Mouse (Mus musculus) cerebral cortex, adult 2 months (tissue): ENCODE data around the gene Maneal.

Experiments
- WGBS: fragments of 180-500 bp; shearing (Covaris S2); methylation state at CpG from one replicate; pipeline ENCODE4 v1.1.7; 2018; 5-methylcytosine and 5-hydroxymethylcytosine counted together

Gene Maneal

DNA sequence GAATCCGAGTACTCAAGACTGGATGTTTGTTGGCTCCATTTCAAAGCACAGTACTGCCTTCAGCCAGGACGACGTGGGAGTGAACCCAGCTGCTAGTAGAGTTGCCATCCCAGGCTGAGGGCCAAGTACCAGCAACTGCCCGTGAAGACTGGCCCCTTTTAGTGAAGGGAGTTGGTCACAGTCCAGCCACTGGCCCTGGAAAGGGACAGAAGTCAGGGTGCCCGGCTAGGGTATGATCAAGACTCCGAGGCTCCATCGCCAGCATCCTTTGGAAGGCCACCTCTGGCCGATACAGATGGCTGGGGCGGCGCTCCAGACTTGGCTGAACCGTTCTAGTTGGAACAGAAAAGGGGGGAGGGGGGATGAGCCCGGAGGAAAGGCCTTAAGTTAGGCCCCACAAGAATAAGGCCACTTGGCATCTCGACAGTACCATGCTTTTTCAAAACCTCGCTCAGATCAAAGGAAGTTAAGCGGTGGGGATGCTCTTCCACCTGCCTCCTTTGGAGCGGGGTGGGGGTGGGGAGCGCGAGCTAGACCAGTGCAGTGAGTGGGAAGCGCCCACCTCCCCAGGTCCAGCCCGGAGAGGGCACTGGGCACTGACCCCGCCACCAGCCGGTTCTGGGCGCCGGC lies 12.2 kb downstream of the Maneal start:
- WGBS: 1% methylated on average over 24 of the region's 24 CpGs

GRCm38 (mm10) chr4:124847573-124847972 lies 14.4 kb downstream of the Maneal start:
- WGBS: 4% methylated on average over 8 of the region's 8 CpGs

DNA sequence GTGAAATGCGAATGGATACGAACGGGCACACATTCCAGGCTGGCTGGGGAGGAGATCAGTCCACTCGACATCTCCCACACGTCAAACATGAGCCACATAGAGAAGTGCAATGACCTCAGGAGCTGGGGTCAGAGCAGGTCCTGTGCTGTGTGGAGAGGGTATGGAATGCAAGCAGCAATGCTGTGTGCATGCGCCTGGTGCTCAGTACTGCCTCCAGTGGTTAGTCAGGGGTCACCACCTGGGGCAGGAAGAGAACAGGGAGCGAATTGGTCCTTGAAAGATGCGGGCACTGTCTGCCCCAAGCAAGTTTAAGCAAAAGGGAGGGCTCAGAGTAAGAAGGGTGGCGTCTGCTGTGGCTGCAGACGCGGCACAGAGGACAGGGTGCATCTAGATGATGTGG lies 18.5 kb downstream of the Maneal start:
- WGBS: 59% methylated on average over 11 of the region's 11 CpGs

DNA sequence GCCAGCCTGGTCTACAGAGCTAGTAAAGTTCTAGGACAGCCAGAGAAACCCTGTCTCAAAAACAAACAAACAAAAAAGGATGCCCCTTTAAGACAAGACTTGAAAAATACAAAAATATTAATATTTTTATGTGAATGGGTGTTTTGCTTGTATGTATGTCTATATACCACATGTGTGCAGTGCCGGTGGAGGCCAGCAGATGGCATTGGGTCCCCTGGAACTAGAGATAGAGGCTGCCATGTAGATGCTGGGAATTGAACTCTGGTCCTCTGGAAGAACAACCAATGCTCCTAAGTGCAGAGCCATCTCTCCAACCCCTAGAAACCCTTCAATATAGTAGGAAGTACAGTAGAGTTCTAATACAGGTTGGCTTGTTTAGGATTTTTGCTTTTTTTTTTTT lies 21.0 kb downstream of the Maneal start:
- 97% methylated on average over 1 of the region's 1 CpGs for WGBS

- WGBS: 68% methylated on average over 14 of the region's 14 CpGs
Observed at GRCm38 (mm10) chr4:124838035-124838700, 23.8 kb downstream of the Maneal start.

GRCm38 (mm10) chr4:124832796-124833195 lies 29.2 kb downstream of the Maneal start:
- WGBS: 94% methylated on average over 10 of the region's 10 CpGs

DNA sequence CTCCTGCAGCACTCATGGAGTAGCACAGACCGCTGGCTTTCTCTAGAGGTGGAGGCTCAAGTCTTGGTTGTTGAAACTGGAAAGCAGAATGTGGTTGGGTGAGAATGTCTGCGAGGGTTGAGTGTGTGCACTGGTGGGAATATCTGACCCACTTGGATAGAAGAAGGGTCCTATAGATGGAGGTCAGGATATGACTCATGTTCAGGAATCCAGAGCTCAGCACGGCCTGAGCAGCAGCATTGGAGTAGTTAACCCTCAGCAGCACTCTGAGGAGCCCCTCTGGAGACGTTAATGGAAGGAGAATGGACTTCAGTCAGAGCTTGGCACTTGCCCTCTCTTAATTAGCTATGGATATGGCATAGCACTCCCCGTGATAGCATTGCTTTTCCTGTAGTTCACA lies 32.3 kb downstream of the Maneal start:
- WGBS: 69% methylated on average over 5 of the region's 5 CpGs

GRCm38 (mm10) chr4:124825371-124825965 lies 36.5 kb downstream of the Maneal start:
- 96% methylated on average over 21 of the region's 21 CpGs for WGBS

DNA sequence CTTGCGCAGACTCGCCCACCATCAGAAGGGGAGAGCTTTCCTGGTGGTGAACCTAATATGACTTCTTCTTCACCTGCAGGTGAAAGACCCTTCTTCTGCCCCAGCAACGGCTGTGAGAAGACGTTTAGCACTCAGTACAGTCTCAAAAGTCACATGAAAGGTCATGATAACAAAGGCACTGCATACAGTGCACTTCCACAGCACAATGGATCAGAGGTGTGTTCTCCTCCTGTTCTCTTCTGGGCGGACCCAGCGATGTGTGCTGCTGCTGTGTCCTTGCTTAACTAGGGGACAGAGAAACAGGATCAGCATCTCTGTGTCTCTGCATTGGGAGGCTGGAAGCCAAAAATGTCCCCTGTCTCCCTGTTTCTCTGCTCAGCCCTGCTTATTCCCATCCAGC lies 37.0 kb downstream of the Maneal start:
- 94% methylated on average over 6 of the region's 6 CpGs for WGBS

- 91% methylated on average over 4 of the region's 4 CpGs for WGBS
Observed at GRCm38 (mm10) chr4:124818832-124819231, 43.1 kb downstream of the Maneal start.

DNA sequence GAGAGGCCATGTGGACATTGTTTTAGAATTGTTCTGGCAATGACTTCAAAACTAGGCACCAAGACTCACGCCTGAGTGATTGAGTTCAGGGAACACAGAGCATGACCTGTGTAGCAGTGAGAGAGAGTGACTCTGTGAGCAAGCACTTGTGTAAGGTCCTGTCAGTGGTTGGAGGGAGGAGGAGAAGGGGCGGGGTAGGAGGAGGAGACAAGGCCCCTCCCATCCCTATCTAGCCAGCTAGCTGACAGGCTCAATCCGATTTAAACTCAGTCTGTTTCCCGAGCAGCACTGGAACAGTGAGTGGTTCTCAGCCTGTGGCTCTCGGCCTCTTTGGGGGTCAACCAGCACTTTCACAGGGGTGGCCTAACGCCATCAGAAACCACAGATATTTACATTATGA lies 44.2 kb downstream of the Maneal start:
- WGBS: 51% methylated on average over 6 of the region's 6 CpGs

DNA sequence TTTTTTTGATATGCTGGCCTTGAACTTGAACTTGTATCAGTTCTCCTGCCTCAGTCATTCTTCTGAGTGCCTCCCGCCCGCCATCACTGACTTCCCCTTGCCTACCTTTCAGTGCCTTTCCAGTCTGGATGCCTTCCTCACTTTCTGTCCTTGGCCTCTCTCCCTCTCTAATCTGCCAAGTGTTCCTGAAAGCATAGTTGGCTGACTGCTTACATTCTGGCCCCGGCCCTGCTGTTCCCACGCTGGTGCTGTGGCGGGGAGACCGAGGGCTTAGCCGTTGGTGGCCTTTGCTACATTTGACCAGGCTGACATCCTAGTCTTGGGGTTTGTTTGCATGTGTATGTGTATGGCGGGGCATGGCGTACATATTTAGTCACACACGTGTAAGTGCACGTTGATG lies 46.1 kb downstream of the Maneal start:
- 65% methylated on average over 11 of the region's 11 CpGs for WGBS

GRCm38 (mm10) chr4:124811347-124811975 lies 50.5 kb downstream of the Maneal start:
- 22% methylated on average over 9 of the region's 9 CpGs for WGBS

- WGBS: 70% methylated on average over 7 of the region's 7 CpGs
Observed at GRCm38 (mm10) chr4:124810056-124810455, 51.9 kb downstream of the Maneal start.

- 83% methylated on average over 9 of the region's 9 CpGs for WGBS
Observed at GRCm38 (mm10) chr4:124809136-124809883, 52.7 kb downstream of the Maneal start.

DNA sequence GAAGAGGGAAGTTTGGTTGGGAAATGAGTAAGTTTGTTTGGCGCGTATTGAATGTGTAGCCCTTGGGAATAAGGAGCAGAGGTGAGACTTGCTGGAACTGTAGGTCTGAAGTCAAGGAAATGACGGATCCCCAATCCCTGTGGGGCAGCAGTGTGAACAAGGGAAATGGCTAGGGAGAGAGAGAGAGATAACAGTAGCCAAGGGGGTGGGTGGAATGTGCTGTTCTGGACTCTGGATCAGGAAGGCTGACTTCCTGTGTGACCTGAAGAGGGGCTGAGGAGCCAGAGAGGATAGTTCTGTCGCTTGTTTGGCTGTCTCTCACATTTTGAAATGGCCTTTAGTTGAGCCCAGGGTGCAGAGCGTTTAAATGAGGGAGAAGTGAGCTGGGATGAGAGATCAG lies 53.5 kb downstream of the Maneal start:
- WGBS: 76% methylated on average over 5 of the region's 5 CpGs
